Mouse (Mus musculus): Measurements from ENCODE around the gene Ccdc92. TPM values are rescaled to one million over a fixed set of nuclear protein-coding genes. Genes with fewer than 3 reads are reported as not detected.

The Ccdc92 gene
- total RNA-seq, 1 experiment from 2014 or later, result 5.2 TPM

GRCm38 (mm10) chr5:124860013-124860412 lies 2.2 kb downstream of the Ccdc92 start:
- DNase-seq, result no peak

- DNase-seq, result no peak
These were observed 8.0 kb downstream of the Ccdc92 start for GRCm38 (mm10) chr5:124854202-124854601.

- no peak for DNase-seq
These were observed 9.1 kb downstream of the Ccdc92 start for GRCm38 (mm10) chr5:124853079-124853478.

- no peak for DNase-seq
These were observed 9.9 kb downstream of the Ccdc92 start for GRCm38 (mm10) chr5:124852294-124852693.

- DNase-seq, result no peak
These were observed 10.7 kb downstream of the Ccdc92 start for GRCm38 (mm10) chr5:124851572-124851971.

GRCm38 (mm10) chr5:124848994-124849393 lies 13.2 kb downstream of the Ccdc92 start:
- no peak for DNase-seq

GRCm38 (mm10) chr5:124847014-124847413 lies 15.2 kb downstream of the Ccdc92 start:
- no peak for DNase-seq

- no peak for DNase-seq
These were observed 17.3 kb downstream of the Ccdc92 start for GRCm38 (mm10) chr5:124844929-124845328.

GRCm38 (mm10) chr5:124843386-124843785 lies 18.8 kb downstream of the Ccdc92 start:
- DNase-seq, result peak; percentile 47

- DNase-seq, result no peak
These were observed 21.6 kb downstream of the Ccdc92 start for GRCm38 (mm10) chr5:124840669-124841068.

- no peak for DNase-seq
These were observed 22.0 kb downstream of the Ccdc92 start for GRCm38 (mm10) chr5:124840202-124840601.

- no peak for DNase-seq
These were observed 25.6 kb downstream of the Ccdc92 start for GRCm38 (mm10) chr5:124836621-124837020.

- no peak for DNase-seq
These were observed 26.1 kb downstream of the Ccdc92 start for GRCm38 (mm10) chr5:124836075-124836474.

- DNase-seq, result no peak
These were observed 27.0 kb downstream of the Ccdc92 start for GRCm38 (mm10) chr5:124835218-124835617.

- no peak for DNase-seq
These were observed 31.9 kb downstream of the Ccdc92 start for GRCm38 (mm10) chr5:124830331-124830730.

GRCm38 (mm10) chr5:124822128-124822894 lies 39.9 kb downstream of the Ccdc92 start:
- DNase-seq, result no peak

- DNase-seq, result no peak
These were observed 45.2 kb downstream of the Ccdc92 start for GRCm38 (mm10) chr5:124817050-124817449.

GRCm38 (mm10) chr5:124814797-124815196 lies 47.4 kb downstream of the Ccdc92 start:
- no peak for DNase-seq

- DNase-seq, result no peak
These were observed 49.8 kb downstream of the Ccdc92 start for GRCm38 (mm10) chr5:124812466-124812865.

GRCm38 (mm10) chr5:124809708-124810366 lies 52.4 kb downstream of the Ccdc92 start:
- no peak for DNase-seq

GRCm38 (mm10) chr5:124792112-124792511 lies 70.1 kb downstream of the Ccdc92 start:
- DNase-seq, result no peak

- no peak for DNase-seq
These were observed 76.6 kb downstream of the Ccdc92 start for GRCm38 (mm10) chr5:124785650-124786049.
